Mouse (Mus musculus): ENCODE results near the gene Ociad2.

The Ociad2 gene

DNA sequence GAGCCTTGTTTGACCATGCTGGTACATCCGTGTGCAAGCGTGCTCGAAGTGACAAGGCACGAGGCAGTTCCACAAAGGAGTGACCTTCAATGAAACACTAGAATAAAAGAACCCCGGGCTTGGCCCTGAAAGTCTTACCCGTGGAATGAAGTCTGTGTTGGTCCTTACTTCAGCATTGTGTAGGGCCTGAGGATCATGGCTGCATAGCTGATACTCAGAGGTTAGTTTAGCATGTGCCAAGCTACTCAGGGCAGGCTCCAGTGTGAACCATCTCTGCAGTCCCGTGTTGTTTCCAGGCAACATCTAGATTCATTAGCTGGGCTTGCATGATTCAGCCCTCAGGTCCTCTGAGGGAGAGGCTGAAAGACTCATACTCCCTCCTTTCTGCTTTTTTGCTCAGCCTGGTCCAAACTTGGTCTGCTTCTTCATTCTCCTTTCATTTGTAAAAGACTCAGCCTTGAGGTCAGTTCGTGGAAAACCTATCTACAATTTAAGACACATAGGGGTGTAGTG is at the start of gene Ociad2:
TSS of gene Ociad2 (minus strand) at position 306 of the 513 bp plus-strand sequence.
- DNase-seq, result no peak

DNA sequence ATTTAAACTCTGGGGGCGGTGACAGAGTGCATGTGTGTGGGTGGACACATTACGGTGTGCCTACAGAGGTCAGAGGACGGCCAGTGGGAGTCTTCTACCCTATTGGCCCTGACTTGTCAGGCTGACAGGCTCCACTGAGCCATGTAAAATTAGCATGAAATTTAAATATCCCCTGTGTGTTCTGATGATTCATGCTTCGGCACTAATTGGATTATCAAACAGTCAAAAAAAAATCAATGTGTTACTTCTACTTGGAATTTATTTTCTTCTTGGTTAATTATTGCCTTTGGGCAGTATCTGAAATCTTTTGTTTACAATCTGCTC is 42.8 kb upstream of the Ociad2 start:
- no peak for DNase-seq

GRCm38 (mm10) chr5:73382737-73383646 is 42.2 kb upstream of the Ociad2 start:
- peak; percentile 50 to 56 for DNase-seq

GRCm38 (mm10) chr5:73381976-73382540 is 41.2 kb upstream of the Ociad2 start:
- DNase-seq, result no peak

GRCm38 (mm10) chr5:73381510-73381909 is 40.7 kb upstream of the Ociad2 start:
- no peak for DNase-seq

DNA sequence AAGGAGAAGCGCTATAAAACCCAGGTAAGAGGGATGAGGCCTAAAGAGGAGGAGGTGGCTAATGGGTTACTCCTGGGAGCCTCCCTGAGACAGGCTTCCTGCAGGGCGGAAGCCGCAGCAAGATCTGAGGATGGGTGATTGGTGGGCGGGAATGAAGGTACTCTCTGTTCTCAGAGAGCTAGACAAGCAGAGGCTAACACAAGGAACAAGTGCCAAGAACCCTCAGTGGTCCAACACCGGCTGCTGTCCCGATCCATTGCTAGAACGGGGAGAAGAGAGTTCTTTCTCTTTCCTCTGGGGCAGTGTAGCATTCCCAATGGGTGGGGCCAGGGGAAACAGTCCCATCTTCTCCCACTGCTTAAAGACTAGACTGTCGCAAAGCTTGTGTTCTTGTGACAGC is 40.0 kb upstream of the Ociad2 start:
- DNase-seq, result no peak

DNA sequence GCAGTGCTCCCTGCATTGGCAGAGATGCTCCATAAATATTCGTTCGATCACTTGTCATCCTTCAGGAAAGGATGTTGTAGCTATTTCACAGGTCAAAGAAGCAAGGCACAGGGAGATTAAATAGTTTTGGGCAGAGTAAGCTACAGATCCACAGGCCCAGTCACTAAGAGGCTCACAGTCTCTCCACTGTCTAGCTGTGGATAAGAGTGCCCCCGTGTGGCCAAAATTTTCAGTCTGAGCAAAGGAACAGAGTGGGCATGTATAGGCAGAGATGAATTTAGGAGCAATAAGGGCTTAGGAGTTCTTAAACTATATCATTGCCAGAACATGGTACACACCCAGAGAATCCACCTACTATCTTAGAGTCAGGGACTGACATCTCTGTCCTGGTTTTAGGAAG is 39.1 kb upstream of the Ociad2 start:
- peak; percentile 63 to 76 for DNase-seq

DNA sequence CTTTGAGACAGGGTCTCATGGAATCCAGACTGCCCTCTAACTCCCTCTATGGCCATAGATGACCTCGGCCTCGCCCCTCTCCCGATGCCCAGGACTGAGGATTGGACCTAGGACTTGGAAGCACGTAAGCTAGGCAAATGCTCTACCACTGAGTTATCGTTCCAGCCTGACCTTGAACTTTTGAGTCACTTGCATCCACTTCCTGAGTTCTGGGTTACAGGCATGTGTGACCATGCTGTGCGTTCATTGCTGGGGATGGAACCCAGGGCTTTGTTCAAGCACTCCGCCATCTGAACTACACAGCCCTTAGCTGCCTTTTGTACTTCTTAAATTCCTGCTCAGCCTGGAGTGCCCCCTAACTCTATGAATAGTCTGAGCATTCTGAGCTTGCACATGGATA is 35.7 kb upstream of the Ociad2 start:
- DNase-seq, result no peak

- DNase-seq, result no peak
Observed at GRCm38 (mm10) chr5:73376041-73376440, 35.2 kb upstream of the Ociad2 start.

DNA sequence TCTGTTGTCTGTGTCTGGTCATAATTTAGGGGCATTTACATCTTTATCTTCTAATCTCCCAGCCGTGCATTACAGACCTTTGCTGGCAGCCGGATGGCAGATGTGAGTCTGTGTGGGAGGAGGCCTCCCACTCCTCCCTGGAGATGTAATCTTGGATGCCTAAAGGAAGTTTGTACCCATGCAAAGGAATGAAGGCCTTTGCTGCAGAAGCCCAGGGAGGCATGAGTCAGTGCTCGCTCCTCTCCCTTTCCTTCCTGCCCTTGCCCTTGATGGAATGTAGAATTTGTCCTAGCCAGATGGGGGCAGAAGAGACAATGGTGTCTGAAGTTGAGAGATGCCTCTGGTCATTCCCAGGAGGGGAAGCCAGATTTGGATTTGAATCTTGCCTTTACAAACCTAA is 32.4 kb upstream of the Ociad2 start:
- DNase-seq, result no peak

DNA sequence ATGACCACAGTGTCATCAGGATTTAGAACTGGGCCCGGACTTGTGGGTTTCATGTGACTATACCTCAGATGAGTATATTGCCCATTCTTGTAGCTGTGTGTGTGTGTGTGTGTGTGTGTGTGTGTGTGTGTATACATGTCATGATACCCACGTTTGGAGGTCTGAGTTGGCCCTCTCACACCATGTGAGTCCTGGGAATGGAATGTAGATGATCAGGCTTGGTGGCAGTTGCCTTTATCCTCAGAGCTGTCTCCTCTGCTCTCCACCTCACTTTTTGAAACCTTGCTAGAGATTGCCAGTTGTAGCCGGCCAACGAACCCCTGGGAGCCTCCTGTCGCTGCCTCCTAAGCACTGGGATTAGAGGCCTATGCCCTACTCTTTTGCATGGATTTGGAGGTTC is 31.8 kb upstream of the Ociad2 start:
- no peak for DNase-seq

DNA sequence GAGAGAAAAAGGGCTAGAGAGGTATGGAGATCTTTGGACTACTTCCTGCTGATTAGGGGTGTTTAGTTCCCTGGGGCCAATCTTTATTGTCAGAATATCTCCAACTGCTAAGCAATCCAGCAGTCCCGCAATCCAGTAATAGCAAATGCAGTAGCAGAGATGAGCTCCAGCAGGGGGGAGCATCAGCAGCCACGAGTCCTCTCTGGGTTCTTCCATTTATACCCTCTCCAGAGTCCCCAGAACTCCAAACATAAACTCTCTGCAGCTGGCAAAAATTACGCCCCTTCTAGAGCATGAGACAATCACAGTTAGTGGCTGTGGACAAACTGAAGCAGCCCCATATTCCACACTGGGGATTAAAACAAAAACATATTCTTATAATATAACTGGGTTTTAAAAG is 28.9 kb upstream of the Ociad2 start:
- no peak for DNase-seq

- DNase-seq, result no peak
Observed at GRCm38 (mm10) chr5:73368845-73369447, 28.1 kb upstream of the Ociad2 start.

- no peak for DNase-seq
Observed at GRCm38 (mm10) chr5:73367906-73368305, 27.1 kb upstream of the Ociad2 start.

DNA sequence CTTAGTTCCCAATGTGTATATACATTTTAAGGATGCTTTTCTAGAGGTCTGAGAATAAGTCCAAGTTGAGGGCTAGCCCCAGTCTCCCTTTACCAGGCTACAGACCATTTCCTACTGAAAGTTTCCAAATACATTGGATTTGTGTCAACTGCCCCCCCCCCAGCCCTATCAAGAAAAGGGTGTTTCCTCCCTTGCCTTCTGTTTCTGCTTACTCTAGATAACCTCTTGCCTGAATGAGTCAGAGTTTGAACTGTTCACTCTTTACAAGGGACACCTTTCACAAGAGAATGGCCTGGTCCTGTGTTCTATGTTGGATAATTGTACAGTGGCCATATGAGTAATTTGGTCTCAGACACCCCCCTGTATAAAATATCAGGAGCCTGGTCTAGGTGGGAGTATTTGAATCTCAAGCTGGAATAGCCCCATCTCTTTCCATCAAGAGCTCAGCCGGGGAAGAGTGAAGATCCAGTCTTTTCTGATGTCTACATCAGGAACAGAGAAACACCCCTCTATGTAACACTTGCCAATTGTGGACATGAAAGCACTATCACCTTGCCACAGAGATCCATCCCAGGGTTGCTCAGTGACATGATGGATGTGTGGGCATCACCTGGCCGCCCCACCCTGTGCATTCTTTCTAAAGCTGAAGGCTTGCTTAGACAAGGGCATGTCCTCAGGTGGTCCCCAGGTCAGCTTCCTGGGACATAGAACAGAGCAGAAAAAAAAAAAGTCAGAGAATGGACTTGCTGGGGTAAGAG is 23.5 kb upstream of the Ociad2 start:
- DNase-seq, result no peak

DNA sequence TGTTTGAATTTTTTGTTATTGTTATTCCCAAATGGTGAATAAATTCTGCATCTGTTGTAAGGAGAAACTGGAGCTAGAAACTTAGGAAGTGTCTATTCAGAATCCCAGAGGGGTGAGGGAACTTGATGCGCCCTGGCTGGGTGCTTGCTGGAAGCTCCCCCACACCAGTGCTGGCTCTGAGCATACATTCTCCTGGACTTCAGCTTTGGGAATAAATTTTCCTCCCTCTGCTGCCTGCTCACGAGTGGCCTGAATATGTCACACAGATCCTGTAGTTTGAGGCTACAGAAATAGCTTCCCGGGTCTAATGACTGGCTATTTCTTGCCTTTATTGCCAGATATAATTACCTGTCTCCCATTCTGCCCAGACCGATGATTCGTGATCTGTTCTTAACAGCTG is 22.0 kb upstream of the Ociad2 start:
- DNase-seq, result no peak

DNA sequence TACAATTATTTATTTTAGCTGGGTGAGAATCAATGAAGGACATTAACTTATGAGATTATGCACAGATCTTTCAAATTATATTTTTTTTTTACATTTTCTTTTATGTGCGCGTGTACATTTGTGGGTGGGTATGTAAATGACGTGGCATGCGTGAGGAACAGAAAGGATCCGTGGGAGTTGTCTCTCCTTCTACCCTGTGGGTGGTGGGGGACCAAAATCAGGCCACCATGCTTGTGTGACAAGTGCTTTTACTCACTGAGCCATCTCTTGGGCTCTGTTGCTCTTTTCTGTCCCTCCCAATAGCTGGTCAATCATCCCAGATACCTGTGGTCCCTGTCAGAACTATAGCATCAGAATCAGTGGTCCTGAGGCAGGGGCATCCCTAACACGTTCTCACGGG is 21.5 kb upstream of the Ociad2 start:
- DNase-seq, result no peak

GRCm38 (mm10) chr5:73360240-73360639 is 19.4 kb upstream of the Ociad2 start:
- DNase-seq, result no peak

DNA sequence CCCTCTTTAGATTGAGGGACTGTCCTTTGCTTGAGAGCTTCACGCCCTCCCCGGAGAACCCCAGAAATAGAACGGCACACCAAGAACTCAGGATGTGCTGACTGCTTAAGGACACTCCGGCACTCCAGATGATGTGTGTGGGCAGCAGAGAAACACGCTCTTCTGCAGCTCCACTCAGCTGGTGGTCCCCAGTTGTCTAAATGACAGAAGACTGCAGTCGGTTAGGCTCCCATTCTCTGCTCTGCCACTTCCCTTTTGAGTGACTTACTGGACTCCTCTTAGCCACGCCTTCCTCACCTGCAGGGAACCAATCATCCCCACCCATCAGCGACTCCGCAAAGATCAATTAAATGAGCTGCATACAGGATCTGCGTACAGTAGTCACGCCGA is 18.9 kb upstream of the Ociad2 start:
- no peak for DNase-seq

- DNase-seq, result no peak
Observed at GRCm38 (mm10) chr5:73359134-73359751, 18.4 kb upstream of the Ociad2 start.

GRCm38 (mm10) chr5:73355393-73355792 is 14.6 kb upstream of the Ociad2 start:
- DNase-seq, result no peak

DNA sequence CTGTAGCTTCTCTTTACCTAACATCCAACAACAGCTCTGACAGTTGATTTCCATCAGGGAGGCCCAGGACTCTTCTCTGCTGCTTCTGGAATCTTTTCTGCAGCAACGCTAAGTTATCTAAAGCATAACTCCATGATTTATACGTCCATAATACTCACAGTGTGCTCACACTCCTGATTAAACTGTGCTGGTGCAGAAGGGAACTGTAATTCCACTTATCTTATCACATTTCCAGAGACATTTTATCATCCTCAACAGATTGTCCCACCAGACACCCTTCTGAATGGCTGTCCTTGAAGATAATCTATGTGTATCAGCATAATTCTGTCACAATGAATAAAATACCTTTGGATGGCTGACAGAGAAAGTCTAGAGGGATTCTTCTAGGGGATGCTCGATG is 13.2 kb upstream of the Ociad2 start:
- DNase-seq, result no peak

- no peak for DNase-seq
Observed at GRCm38 (mm10) chr5:73353519-73353918, 12.7 kb upstream of the Ociad2 start.
